Mouse (Mus musculus) kidney, postnatal 36 days (tissue): ENCODE measurements around the gene Cd300lg.

ENCODE experiments used
- DNase-seq, 2 experiments: peaks; one replicate each; pipeline ENCODE4 v3.0.0; 2021 to 2022; ENCODE audit warnings: mixed read lengths in 2 of 2

Cd300lg gene

GRCm38 (mm10) chr11:102041350-102041949 is at the start of gene Cd300lg:
TSS of gene Cd300lg (plus strand) at chr11:102041509.
- peak in 1 of 2 experiments; percentile 55 for DNase-seq

- DNase-seq: no peak
Observed at GRCm38 (mm10) chr11:101991813-101992212, 49.5 kb upstream of the Cd300lg start.

- no peak for DNase-seq
Observed at GRCm38 (mm10) chr11:101992411-101992810, 48.9 kb upstream of the Cd300lg start.

- peak in 1 of 2 experiments; percentile 19 for DNase-seq
Observed at GRCm38 (mm10) chr11:101994100-101994499, 47.2 kb upstream of the Cd300lg start.

- no peak for DNase-seq
Observed at GRCm38 (mm10) chr11:101995938-101996337, 45.4 kb upstream of the Cd300lg start.

- peak; percentile 46 to 53 for DNase-seq
Observed at GRCm38 (mm10) chr11:101998258-101998657, 43.1 kb upstream of the Cd300lg start.

- DNase-seq: no peak
Observed at GRCm38 (mm10) chr11:101999466-101999865, 41.8 kb upstream of the Cd300lg start.

- DNase-seq: no peak
Observed at GRCm38 (mm10) chr11:102004251-102004650, 37.1 kb upstream of the Cd300lg start.

- peak; percentile 21 to 24 for DNase-seq
Observed at GRCm38 (mm10) chr11:102006271-102006670, 35.0 kb upstream of the Cd300lg start.

GRCm38 (mm10) chr11:102006688-102007087 is 34.6 kb upstream of the Cd300lg start:
- no peak for DNase-seq

GRCm38 (mm10) chr11:102008372-102008771 is 32.9 kb upstream of the Cd300lg start:
- DNase-seq: no peak

- DNase-seq: no peak
Observed at GRCm38 (mm10) chr11:102008954-102009637, 32.2 kb upstream of the Cd300lg start.

- no peak for DNase-seq
Observed at GRCm38 (mm10) chr11:102010140-102010539, 31.2 kb upstream of the Cd300lg start.

- DNase-seq: no peak
Observed at GRCm38 (mm10) chr11:102011510-102011909, 29.8 kb upstream of the Cd300lg start.

GRCm38 (mm10) chr11:102013201-102013600 is 28.1 kb upstream of the Cd300lg start:
- DNase-seq: no peak

GRCm38 (mm10) chr11:102015472-102015871 is 25.8 kb upstream of the Cd300lg start:
- DNase-seq: no peak

- DNase-seq: peak; percentile 26 to 42
Observed at GRCm38 (mm10) chr11:102016136-102016535, 25.2 kb upstream of the Cd300lg start.

GRCm38 (mm10) chr11:102019736-102020135 is 21.6 kb upstream of the Cd300lg start:
- DNase-seq: no peak

GRCm38 (mm10) chr11:102021196-102021595 is 20.1 kb upstream of the Cd300lg start:
- DNase-seq: no peak

- no peak for DNase-seq
Observed at GRCm38 (mm10) chr11:102023406-102023805, 17.9 kb upstream of the Cd300lg start.

GRCm38 (mm10) chr11:102024084-102024758 is 17.1 kb upstream of the Cd300lg start:
- no peak for DNase-seq

- no peak for DNase-seq
Observed at GRCm38 (mm10) chr11:102024875-102025274, 16.4 kb upstream of the Cd300lg start.

GRCm38 (mm10) chr11:102025354-102025753 is 16.0 kb upstream of the Cd300lg start:
- DNase-seq: no peak
